ENCODE assay signal across 24 mouse cellular contexts in the genomic region with DNA sequence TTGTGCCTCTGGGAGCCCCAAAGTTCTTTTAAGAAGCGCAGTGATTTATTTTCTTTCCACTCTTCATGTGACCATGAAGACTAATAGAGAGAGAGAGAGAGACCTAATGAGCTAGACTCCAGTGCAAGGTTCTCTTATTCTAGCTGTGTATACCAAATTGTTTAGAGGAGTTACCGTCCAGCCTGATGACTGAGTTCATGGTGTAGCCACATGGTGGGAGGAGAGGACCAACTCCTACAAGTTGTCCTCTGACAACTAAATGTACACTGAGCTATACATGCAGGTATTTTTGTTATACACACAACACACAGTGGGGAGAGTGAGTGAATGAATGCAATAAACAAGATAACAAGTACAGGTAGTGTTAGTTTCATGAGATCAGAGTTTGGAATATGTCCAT. TPM values are rescaled to one million over a fixed set of nuclear protein-coding genes. Genes with fewer than 3 reads are reported as not detected.
"Had no signal": no experiment of that assay in that cellular context is flagged by ENCODE, and none has a peak within 500 bp of the region (broad histone marks: within the 10 kb centered on the region; RNA-seq: fewer than 3 reads in every experiment).

No protein-coding gene starts in this region.

- H3K4me1 ChIP-seq: heart, embryonic 10.5 days; heart, embryonic 12.5 days; limb, embryonic 10.5 days; limb, embryonic 12.5 days had no signal

- DNase-seq: gastrocnemius, adult 2 months; gastrocnemius, postnatal 10 days; gastrocnemius, postnatal 25 days; heart, adult 18-20 months; heart, postnatal 10 days; heart, postnatal 4 days; kidney, adult 18-20 months; kidney, adult 8-10 months; kidney, postnatal 10 days; kidney, postnatal 4 days had no signal

- H3K4me2 ChIP-seq: heart, embryonic 12.5 days; hindbrain, embryonic 12.5 days; hindbrain, embryonic 14.5 days; limb, embryonic 12.5 days had no signal

- H3K36me3 ChIP-seq: heart, embryonic 10.5 days; heart, embryonic 12.5 days; hindbrain, embryonic 10.5 days; hindbrain, embryonic 12.5 days; limb, embryonic 10.5 days; limb, embryonic 12.5 days had no signal

- ATAC-seq: forebrain, embryonic 16.5 days; hindbrain, embryonic 16.5 days; inflammation-experienced regulatory T-cells, adult 6 months; intestine, embryonic 16.5 days had no signal

- H3K27ac ChIP-seq: gastrocnemius, adult 2 months; heart, embryonic 10.5 days; hindbrain, embryonic 10.5 days; hindbrain, embryonic 12.5 days; hindbrain, embryonic 14.5 days; layer of hippocampus, adult 2 months; left cerebral cortex, adult 2 months; limb, embryonic 10.5 days; limb, embryonic 12.5 days had no signal

- H3K9ac ChIP-seq: heart, embryonic 12.5 days; hindbrain, embryonic 12.5 days; hindbrain, embryonic 14.5 days; limb, embryonic 12.5 days had no signal

- H3K9me3 ChIP-seq: heart, embryonic 10.5 days; heart, embryonic 12.5 days; hindbrain, embryonic 10.5 days; hindbrain, embryonic 12.5 days; limb, embryonic 10.5 days; limb, embryonic 12.5 days had no signal

- H3K4me3 ChIP-seq: gastrocnemius, adult 2 months; heart, embryonic 10.5 days; heart, embryonic 12.5 days; hindbrain, embryonic 10.5 days; hindbrain, embryonic 12.5 days; layer of hippocampus, adult 2 months; left cerebral cortex, adult 2 months; limb, embryonic 10.5 days; limb, embryonic 12.5 days had no signal

- H3K27me3 ChIP-seq: heart, embryonic 12.5 days; hindbrain, embryonic 12.5 days; limb, embryonic 12.5 days had no signal

RNA-seq across cellular contexts. Expression of a gene that starts 9.2 kb away (rescaled TPM):
- total RNA-seq: granulocyte monocyte progenitor cell, adult 5-6 weeks had no signal
- polyA plus RNA-seq: inflammation-experienced regulatory T-cells, adult 6 months had no signal
